Mouse (Mus musculus) embryonic fibroblast, embryonic 13.5 days (primary cell): Measurements from ENCODE around the gene Gtsf1.

ENCODE experiments used
- CTCF ChIP-seq: IDR thresholded peaks from 2 replicates; pipeline ENCODE4 v1.5.1; 2011; ENCODE audit warnings: mild to moderate bottlenecking, control low read depth, low read length, moderate library complexity, borderline replicate concordance; ENCODE audit not compliant: insufficient read depth
- POLR2A ChIP-seq: IDR thresholded peaks from 2 replicates; pipeline ENCODE4 v1.6.1; 2011; ENCODE audit warnings: low read depth, mild to moderate bottlenecking, control low read depth, low read length, moderate library complexity

DNA sequence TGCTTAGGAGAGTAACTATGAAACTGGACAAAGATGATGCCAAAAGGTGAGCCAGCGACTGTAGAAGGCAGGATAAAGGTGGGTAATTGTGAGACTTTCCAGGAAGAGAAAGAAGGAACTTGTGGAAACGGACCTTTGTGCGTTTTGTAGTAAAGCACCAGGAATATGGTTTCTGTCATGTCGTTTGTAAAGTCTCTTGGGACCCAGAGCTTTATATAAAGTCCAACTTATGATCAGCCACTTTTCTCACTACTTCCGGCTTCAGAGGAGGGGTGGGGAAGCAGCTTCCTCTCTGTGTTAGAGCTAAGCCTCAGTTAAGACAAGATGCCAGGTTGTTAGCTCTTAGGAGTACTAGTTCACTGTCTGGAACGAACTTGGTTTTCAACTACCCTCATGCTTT is 24.2 kb upstream of the Gtsf1 start:
- TF ChIP-seq POLR2A (no peak), CTCF (no peak)
